Mouse (Mus musculus): ENCODE measurements around the gene Usp5.

DNA sequence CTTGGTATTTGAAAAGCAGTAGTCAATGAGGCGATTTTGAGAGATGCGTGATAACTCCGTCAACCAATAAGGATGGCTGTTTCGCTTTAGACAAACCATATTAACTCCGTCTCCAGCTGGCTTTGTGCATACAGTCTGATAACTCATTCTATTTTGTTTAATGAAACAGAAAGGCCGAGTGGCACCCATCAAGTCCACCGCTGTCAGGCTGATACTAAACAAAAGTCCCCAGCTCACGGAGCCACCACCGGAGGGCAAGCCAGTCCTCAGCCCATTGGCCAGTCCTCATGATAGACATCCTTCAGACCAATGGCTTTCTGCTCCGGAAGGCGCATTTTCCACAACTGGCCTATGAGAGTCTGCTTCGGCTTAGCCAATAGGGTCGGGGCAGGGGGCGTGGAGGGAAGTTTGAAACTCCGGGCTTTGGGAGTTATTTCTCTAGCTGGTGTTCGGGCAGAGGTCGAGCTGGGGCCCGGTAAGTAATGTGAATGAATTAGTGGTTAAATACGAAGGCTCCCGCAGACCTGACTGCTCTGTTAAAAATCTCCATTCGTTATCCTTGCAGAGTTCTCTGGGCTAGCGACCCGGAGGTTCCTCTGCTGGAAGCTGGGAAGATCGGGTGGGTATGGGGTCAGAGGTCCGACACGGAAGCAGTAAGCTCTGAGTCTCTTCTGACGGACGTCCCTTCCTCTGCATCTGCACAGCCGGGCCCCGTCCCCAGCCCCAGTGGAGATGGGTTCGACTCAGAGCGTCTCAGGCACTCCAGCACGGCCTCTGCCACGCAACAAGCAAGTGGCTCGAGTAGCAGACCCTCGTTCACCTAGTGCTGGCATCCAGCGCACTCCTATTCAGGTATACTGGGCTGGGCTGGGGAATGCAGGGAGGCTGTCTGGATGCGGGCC is 766 bp upstream of the Usp5 start:
- TF ChIP-seq CTCF (IDR thresholded peaks at IDR 0.05; ENCODE audit: control insufficient read depth, insufficient read depth, insufficient replicate concordance, low read depth, low read length) (no peak), POLR2A (IDR thresholded peaks at IDR 0.05; ENCODE audit: control insufficient read depth, low read depth, low read length) (peak; percentile 30; the same call in 1 of the 2 replicates)
